Comparison of ENCODE assay signal across 20 mouse cellular contexts in the genomic region with DNA sequence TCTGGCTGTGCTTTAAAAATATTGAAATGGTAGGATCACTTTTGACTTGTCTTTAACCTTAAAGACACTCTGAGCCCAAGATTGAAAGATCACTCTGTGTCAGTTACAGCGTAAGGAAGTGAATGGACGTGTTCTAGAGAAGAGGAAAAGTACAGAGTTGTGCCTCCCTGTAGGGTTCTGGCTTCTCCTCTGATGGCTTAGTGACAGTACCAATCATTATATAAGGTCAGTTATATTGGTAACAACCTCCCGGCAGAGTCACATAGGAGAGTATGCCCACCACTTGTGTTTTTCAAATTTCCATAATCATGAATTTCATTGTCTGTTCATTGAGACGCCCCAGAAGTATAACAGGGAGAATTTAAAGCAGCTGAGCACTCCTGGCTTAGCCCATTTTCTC.
"Had no signal": no experiment of that assay in that cellular context is flagged by ENCODE, and none has a peak within 500 bp of the region (broad histone marks: within the 10 kb centered on the region; RNA-seq: fewer than 3 reads in every experiment).

No protein-coding gene starts in this region.

- H3K27me3 ChIP-seq: limb, embryonic 13.5 days; liver, embryonic 13.5 days; neural tube, embryonic 13.5 days; stomach, embryonic 15.5 days had no signal

- DNase-seq: kidney, adult 2 months; kidney, postnatal 25 days; layer of hippocampus, adult 9-11 months; liver; liver, embryonic 13.5 days; lung, adult 2 months; lung, postnatal 14 days; lung, postnatal 4 days; retina, postnatal 1 day; right cerebral cortex, postnatal 25 days; spleen, adult 18-20 months; thymus, postnatal 25 days had no signal

- H3K9ac ChIP-seq: limb, embryonic 13.5 days; liver, embryonic 13.5 days; neural tube, embryonic 13.5 days; stomach, embryonic 15.5 days had no signal

- H3K4me1 ChIP-seq: limb, embryonic 13.5 days; liver, embryonic 13.5 days; stomach, embryonic 15.5 days had no signal

- H3K36me3 ChIP-seq: limb, embryonic 10.5 days; limb, embryonic 13.5 days; liver, embryonic 13.5 days; neural tube, embryonic 13.5 days; stomach, embryonic 15.5 days had no signal

- ATAC-seq: intestine, postnatal 0 days had no signal

- H3K4me2 ChIP-seq: limb, embryonic 13.5 days; liver, embryonic 13.5 days; neural tube, embryonic 13.5 days; stomach, embryonic 15.5 days had no signal

- H3K9me3 ChIP-seq: limb, embryonic 10.5 days; limb, embryonic 13.5 days; liver, embryonic 13.5 days; neural tube, embryonic 13.5 days; stomach, embryonic 15.5 days had no signal

- H3K4me3 ChIP-seq: layer of hippocampus, adult 2 months; limb, embryonic 10.5 days; limb, embryonic 13.5 days; liver, embryonic 13.5 days; myocyte; neural tube, embryonic 13.5 days; stomach, embryonic 15.5 days had no signal

- H3K27ac ChIP-seq: kidney, postnatal 0 days; layer of hippocampus, adult 2 months; limb, embryonic 10.5 days; limb, embryonic 13.5 days; liver, embryonic 13.5 days; neural tube, embryonic 13.5 days; stomach, embryonic 15.5 days had no signal
